Mouse (Mus musculus): ENCODE results near the gene Bcl9. TPM values are rescaled to one million over a fixed set of nuclear protein-coding genes. Genes with fewer than 3 reads are reported as not detected.

Bcl9 gene
- polyA plus RNA-seq, 1 experiment from 2014 or later = 65.4 TPM

DNA sequence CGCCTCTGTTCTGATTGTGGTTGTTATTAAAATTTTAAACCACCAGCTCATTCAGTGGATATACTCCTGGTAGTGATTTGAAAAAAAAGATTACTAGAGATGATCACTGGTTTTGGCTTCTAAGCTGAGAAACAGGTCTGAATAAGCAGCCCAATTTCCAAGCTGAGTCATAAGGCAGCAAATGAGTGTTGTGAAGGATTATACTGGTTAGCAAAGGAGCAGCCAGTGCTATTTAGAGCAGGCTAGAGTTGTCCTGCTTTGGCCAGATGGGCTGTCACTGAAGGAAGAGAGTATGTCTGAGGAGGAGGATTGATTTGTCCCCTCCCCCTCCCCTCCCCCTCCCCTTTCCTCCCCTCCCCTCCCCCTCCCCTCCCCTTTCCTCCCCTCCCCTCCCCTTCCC, 29.6 kb upstream of the Bcl9 start:
- no peak for ATAC-seq (ENCODE audit: insufficient read depth, low FRiP score, low TSS enrichment)
- Histone ChIP-seq H3K4me1 (ENCODE audit: control insufficient read depth, insufficient read depth, low read length) (peaks cover 5% of the 10 kb centered on the region; the same call in 1 of the 2 replicates), H3K4me3 (ENCODE audit: low read depth, low read length) (no peak overlapping the region), H3K27ac (ENCODE audit: low read depth, low read length) (no peak overlapping the region), H3K9ac (ENCODE audit: low read length) (no peak overlapping the region), H3K9me3 (ENCODE audit: control insufficient read depth, low read length) (no peaks in the 10 kb centered on the region), H3K4me2 (ENCODE audit: low read depth) (no peak overlapping the region), H3K36me3 (ENCODE audit: control insufficient read depth, insufficient read depth, low read length) (no peaks in the 10 kb centered on the region), H3K27me3 (ENCODE audit: control insufficient read depth, insufficient read depth, low read length) (no peaks in the 10 kb centered on the region)
- 91% methylated on average over 1 of the region's 1 CpGs for WGBS
- no peak for DNase-seq (ENCODE audit: low spot score)

DNA sequence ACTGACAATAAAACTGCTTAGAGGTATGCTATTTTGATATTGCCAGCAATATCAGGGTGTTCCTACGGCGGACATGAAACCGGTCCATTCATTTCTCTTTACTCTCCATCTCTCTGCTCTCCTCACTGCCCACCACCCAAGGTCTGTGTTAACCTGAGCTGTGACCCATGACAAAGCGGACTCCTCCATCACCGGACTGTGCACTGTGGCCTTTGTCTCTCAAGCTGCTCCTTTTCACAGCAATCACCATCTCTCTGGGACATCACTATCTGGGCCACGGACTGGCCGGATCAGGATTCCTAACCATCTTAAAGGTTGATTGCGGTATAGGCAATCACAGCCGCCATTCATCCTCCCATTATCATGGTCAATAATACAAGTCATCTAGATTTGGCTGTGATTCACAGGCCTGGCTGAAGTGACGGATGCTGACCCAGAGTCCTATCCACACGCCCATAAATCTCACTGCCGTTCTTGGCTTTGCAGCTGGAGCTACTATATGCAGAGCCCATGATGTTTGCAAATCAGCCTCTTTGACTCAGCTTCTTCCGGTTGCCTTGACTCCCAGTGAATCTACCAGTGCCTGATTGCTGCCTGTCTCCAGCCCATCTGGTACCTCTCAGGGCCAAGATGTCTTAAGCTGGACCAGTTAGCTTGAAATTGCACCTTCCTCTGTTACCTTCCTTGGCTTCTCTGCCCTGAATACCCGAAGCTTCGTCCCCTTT, 28.1 kb upstream of the Bcl9 start:
- no peaks in the 10 kb centered on the region for H3K27me3 ChIP-seq (ENCODE audit: control insufficient read depth, insufficient read depth, low read length)
- peak; percentile 70; the same call in 1 of the 2 replicates for ATAC-seq (ENCODE audit: insufficient read depth, low FRiP score, low TSS enrichment)
- peak overlapping the region; percentile 60; the same call in 1 of the 2 replicates for H3K27ac ChIP-seq (ENCODE audit: low read depth, low read length)
- H3K9ac ChIP-seq (ENCODE audit: low read length) = no peak overlapping the region
- H3K36me3 ChIP-seq (ENCODE audit: control insufficient read depth, insufficient read depth, low read length) = no peaks in the 10 kb centered on the region
- H3K9me3 ChIP-seq (ENCODE audit: control insufficient read depth, low read length) = no peaks in the 10 kb centered on the region
- WGBS = 44% methylated on average over 15 of the region's 15 CpGs
- DNase-seq (ENCODE audit: low spot score) = peak; percentile 40
- no peak overlapping the region for H3K4me2 ChIP-seq (ENCODE audit: low read depth)
- H3K4me1 ChIP-seq (ENCODE audit: control insufficient read depth, insufficient read depth, low read length) = peaks cover 5% of the 10 kb centered on the region; the same call in 1 of the 2 replicates
- H3K4me3 ChIP-seq (ENCODE audit: low read depth, low read length) = no peak overlapping the region

DNA sequence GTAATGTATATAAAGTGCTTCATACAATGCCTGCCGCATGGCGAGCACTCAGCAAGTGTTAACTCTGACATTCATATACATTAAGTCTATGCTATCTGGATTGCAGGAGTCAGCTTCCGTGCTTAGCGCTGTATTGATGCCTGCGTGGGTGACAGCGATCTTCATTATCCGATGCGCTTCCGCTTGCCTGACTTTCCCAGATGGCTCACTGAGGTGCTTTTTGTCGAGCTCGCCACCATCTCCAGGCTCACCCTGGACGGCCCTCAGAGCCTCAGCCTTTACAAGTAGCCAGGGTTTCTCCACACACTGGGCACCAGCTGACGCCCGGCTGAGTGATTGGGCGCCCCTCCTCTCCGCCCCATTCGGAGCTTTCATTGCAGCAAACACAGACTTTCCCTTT, 26.3 kb upstream of the Bcl9 start:
- 0 out of 2 replicates have a peak, but pooled peaks have one; percentile 52 for ATAC-seq (ENCODE audit: insufficient read depth, low FRiP score, low TSS enrichment)
- DNase-seq (ENCODE audit: low spot score) = peak; percentile 55
- H3K4me2 ChIP-seq (ENCODE audit: low read depth) = no peak overlapping the region
- H3K27me3 ChIP-seq (ENCODE audit: control insufficient read depth, insufficient read depth, low read length) = no peaks in the 10 kb centered on the region
- peaks cover 5% of the 10 kb centered on the region; the same call in 1 of the 2 replicates for H3K4me1 ChIP-seq (ENCODE audit: control insufficient read depth, insufficient read depth, low read length)
- H3K36me3 ChIP-seq (ENCODE audit: control insufficient read depth, insufficient read depth, low read length) = no peaks in the 10 kb centered on the region
- no peak overlapping the region for H3K4me3 ChIP-seq (ENCODE audit: low read depth, low read length)
- 39% methylated on average over 17 of the region's 17 CpGs for WGBS
- no peak overlapping the region for H3K27ac ChIP-seq (ENCODE audit: low read depth, low read length)
- H3K9ac ChIP-seq (ENCODE audit: low read length) = no peak overlapping the region
- no peaks in the 10 kb centered on the region for H3K9me3 ChIP-seq (ENCODE audit: control insufficient read depth, low read length)

DNA sequence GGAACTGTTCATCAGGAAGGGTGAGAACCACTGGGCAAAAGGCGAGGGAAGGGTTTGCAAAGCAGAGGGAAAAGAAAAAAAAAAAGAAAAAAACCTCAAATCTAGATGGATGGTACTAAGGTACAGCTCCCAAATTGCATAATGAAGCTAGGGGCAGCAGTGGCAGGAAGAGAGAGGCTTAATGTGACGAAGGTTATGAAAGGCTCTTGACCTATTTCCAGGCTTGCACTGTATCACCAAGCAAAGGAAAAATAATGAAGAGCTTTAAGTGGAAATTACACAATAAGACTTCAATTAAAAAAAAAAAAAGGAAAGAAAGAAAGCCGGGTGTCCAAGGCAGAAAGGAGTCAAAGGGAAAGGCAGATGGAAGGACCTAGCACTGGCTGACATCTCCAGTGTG, 19.6 kb upstream of the Bcl9 start:
- WGBS = 85% methylated on average over 3 of the region's 3 CpGs
- DNase-seq (ENCODE audit: low spot score) (no peak), ATAC-seq (ENCODE audit: insufficient read depth, low FRiP score, low TSS enrichment) (no peak)
- H3K4me2 ChIP-seq (ENCODE audit: low read depth) = no peak overlapping the region
- no peaks in the 10 kb centered on the region for H3K36me3 ChIP-seq (ENCODE audit: control insufficient read depth, insufficient read depth, low read length)
- no peak overlapping the region for H3K27ac ChIP-seq (ENCODE audit: low read depth, low read length)
- H3K9ac ChIP-seq (ENCODE audit: low read length) = no peak overlapping the region
- no peaks in the 10 kb centered on the region for H3K9me3 ChIP-seq (ENCODE audit: control insufficient read depth, low read length)
- no peak overlapping the region for H3K4me3 ChIP-seq (ENCODE audit: low read depth, low read length)
- no peaks in the 10 kb centered on the region for H3K4me1 ChIP-seq (ENCODE audit: control insufficient read depth, insufficient read depth, low read length)
- H3K27me3 ChIP-seq (ENCODE audit: control insufficient read depth, insufficient read depth, low read length) = no peaks in the 10 kb centered on the region

DNA sequence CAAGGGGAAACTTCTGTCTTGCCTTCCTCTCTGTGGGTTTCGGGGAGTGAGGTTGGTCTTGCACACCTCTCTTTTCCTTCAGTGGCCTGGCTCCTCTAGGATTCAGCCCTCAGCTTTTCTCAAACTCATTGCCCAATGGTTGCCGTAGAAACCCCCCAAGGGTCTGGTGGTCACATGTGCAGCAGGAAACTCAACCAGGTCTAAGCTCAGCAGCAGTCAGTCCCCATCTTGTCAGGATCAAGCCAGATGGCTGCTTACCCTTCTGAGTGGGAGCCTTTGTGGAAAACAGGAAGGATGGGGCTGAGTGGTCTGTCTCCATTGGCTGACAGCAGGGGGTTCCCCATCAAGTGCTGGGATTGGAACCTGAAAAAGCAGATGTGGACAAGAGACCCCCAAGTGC, 15.7 kb upstream of the Bcl9 start:
- Histone ChIP-seq H3K36me3 (ENCODE audit: control insufficient read depth, insufficient read depth, low read length) (no peaks in the 10 kb centered on the region), H3K9ac (ENCODE audit: low read length) (no peak overlapping the region), H3K9me3 (ENCODE audit: control insufficient read depth, low read length) (0 out of 2 replicates have a peak, but pooled peaks cover 3% of the 10 kb centered on the region), H3K4me3 (ENCODE audit: low read depth, low read length) (no peak overlapping the region), H3K27me3 (ENCODE audit: control insufficient read depth, insufficient read depth, low read length) (no peaks in the 10 kb centered on the region), H3K27ac (ENCODE audit: low read depth, low read length) (no peak overlapping the region), H3K4me2 (ENCODE audit: low read depth) (no peak overlapping the region), H3K4me1 (ENCODE audit: control insufficient read depth, insufficient read depth, low read length) (no peaks in the 10 kb centered on the region)
- peak; percentile 31 for DNase-seq (ENCODE audit: low spot score)
- WGBS = 70% methylated on average over 2 of the region's 2 CpGs
- ATAC-seq (ENCODE audit: insufficient read depth, low FRiP score, low TSS enrichment) = no peak

DNA sequence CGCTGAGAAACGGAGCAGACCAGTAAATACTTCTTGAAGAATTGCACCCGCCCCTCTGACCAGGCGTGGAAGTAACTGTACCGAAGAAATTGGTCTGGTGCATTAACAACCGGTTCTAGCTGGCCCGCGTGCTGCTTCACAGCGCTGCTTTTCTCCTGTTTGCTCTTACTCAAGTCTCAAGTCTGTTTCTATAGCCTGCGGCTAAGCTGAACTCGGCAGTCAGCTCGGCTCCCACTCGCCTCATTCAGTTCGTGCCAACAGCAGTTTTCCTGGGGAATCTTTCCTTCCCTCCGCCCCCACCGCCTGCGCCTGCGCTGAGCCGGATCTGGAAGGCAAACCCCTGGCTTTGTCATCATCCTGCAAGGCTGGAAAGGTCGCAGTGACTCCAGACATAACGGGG, 14.3 kb upstream of the Bcl9 start:
- peak; percentile 59; the same call in 1 of the 2 replicates for ATAC-seq (ENCODE audit: insufficient read depth, low FRiP score, low TSS enrichment)

DNA sequence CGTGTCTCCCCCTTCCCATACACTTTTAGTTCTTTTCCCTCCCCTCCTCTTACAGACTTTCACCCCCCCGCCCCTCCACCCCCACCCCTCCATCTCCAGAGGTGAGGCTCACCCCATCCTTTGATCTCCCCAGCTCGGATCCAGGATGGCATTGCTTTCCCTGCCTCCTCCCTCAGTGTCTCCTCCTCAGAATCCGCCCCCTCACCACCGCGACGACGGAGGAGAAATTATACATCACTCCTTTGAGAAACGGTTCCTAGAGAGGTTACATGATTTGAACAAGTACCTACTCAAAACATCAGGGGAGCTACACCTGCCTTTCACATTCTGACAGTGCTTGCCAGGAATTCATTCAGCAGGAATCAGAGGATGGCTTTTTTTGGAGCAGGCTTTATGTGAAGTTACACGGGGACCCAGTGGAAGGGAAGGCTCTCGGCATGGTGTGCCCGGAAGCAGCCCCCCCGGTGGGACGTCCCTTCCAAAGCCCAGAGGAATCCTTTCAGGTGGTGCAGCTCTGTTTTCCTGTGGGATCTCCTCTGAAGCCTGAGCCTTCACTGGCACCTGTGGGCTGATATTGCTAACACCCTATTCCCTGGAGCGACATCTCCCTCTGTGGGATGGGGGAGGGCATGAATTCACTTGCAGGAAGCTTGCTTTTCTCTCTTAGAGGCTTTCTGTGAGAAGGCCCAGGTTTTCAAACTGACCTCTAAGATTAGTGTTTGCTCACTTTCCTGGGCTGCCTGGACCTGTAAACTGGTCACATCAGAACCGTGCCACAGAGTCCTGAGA, 12.2 kb upstream of the Bcl9 start:
- Histone ChIP-seq H3K9ac (ENCODE audit: low read length) (no peak overlapping the region; the same call in 1 of the 2 replicates), H3K27ac (ENCODE audit: low read depth, low read length) (no peak overlapping the region), H3K4me2 (ENCODE audit: low read depth) (0 out of 2 replicates have a peak overlapping the region, but pooled peaks have one; percentile 14), H3K36me3 (ENCODE audit: control insufficient read depth, insufficient read depth, low read length) (no peaks in the 10 kb centered on the region), H3K27me3 (ENCODE audit: control insufficient read depth, insufficient read depth, low read length) (no peaks in the 10 kb centered on the region), H3K9me3 (ENCODE audit: control insufficient read depth, low read length) (0 out of 2 replicates have a peak, but pooled peaks cover 3% of the 10 kb centered on the region), H3K4me1 (ENCODE audit: control insufficient read depth, insufficient read depth, low read length) (no peaks in the 10 kb centered on the region), H3K4me3 (ENCODE audit: low read depth, low read length) (0 out of 2 replicates have a peak overlapping the region, but pooled peaks have one; percentile 10)
- 7% methylated on average over 16 of the region's 16 CpGs for WGBS
- no peak for DNase-seq (ENCODE audit: low spot score)
- no peak for ATAC-seq (ENCODE audit: insufficient read depth, low FRiP score, low TSS enrichment)

More for the DNA sequence above, 14.3 kb upstream of the Bcl9 start:
- no peaks in the 10 kb centered on the region for H3K27me3 ChIP-seq (ENCODE audit: control insufficient read depth, insufficient read depth, low read length)
- H3K9me3 ChIP-seq (ENCODE audit: control insufficient read depth, low read length) = 0 out of 2 replicates have a peak, but pooled peaks cover 3% of the 10 kb centered on the region
- WGBS = 20% methylated on average over 21 of the region's 21 CpGs
- DNase-seq (ENCODE audit: low spot score) = peak; percentile 65
- H3K27ac ChIP-seq (ENCODE audit: low read depth, low read length) = no peak overlapping the region
- peak overlapping the region; percentile 45 for H3K4me2 ChIP-seq (ENCODE audit: low read depth)
- H3K4me1 ChIP-seq (ENCODE audit: control insufficient read depth, insufficient read depth, low read length) = no peaks in the 10 kb centered on the region
- peak overlapping the region; percentile 42 for H3K9ac ChIP-seq (ENCODE audit: low read length)
- peak overlapping the region; percentile 19; the same call in 1 of the 2 replicates for H3K4me3 ChIP-seq (ENCODE audit: low read depth, low read length)
- no peaks in the 10 kb centered on the region for H3K36me3 ChIP-seq (ENCODE audit: control insufficient read depth, insufficient read depth, low read length)

DNA sequence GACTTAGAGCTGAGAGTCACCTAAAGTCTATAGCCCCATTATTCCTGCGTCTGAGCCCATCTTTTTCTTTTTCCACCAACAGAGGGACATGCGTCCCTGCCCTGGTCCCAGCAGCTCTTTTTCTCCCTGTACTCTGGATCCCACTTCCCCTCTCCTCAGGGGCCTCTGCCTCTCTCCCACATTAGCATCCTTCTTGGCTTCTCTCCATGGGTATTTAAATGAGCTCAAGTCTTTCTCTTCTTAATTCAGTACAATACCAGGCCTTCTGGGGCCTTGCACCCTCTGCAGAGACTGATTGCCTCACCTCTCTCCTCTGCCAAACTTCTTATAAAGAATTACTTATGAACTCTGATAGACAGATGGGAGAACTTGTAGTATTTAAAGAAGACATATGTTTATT, 10.7 kb upstream of the Bcl9 start:
- H3K9ac ChIP-seq (ENCODE audit: low read length) = no peak overlapping the region
- no peaks in the 10 kb centered on the region for H3K36me3 ChIP-seq (ENCODE audit: control insufficient read depth, insufficient read depth, low read length)
- H3K4me2 ChIP-seq (ENCODE audit: low read depth) = no peak overlapping the region
- H3K27me3 ChIP-seq (ENCODE audit: control insufficient read depth, insufficient read depth, low read length) = no peaks in the 10 kb centered on the region
- 0 out of 2 replicates have a peak, but pooled peaks cover 3% of the 10 kb centered on the region for H3K9me3 ChIP-seq (ENCODE audit: control insufficient read depth, low read length)
- H3K4me1 ChIP-seq (ENCODE audit: control insufficient read depth, insufficient read depth, low read length) = no peaks in the 10 kb centered on the region
- ATAC-seq (ENCODE audit: insufficient read depth, low FRiP score, low TSS enrichment) (no peak), DNase-seq (ENCODE audit: low spot score) (no peak)
- H3K27ac ChIP-seq (ENCODE audit: low read depth, low read length) = no peak overlapping the region
- H3K4me3 ChIP-seq (ENCODE audit: low read depth, low read length) = no peak overlapping the region
- WGBS = 58% methylated on average over 2 of the region's 2 CpGs
